Mouse (Mus musculus) embryonic facial prominence, embryonic 14.5 days (tissue): ENCODE results near the gene Plcb4. TPM values are rescaled to one million over a fixed set of nuclear protein-coding genes. Genes with fewer than 3 reads are reported as not detected.
"Not testable (repeated sequence)": the region's sequence is repeated elsewhere in the genome, so short reads cannot be mapped to it uniquely, and the experiment has no call there.

Experiments
- ATAC-seq: fragments of 200-750 bp; cut with Nextera tagmentation; 2 replicates; pipeline ENCODE4 v1.8.0; 2017; ENCODE audit warnings: low read depth, moderate number of reproducible peaks, moderate TSS enrichment
- DNase-seq: peaks from one replicate; pipeline ENCODE4 v3.0.0-alpha.2; 2015; ENCODE audit warnings: low spot score
- H3K27ac ChIP-seq: fragments of 300-500 bp; sonication (generic); replicated peaks from 2 replicates; pipeline ENCODE4 v1.5.1; 2014; ENCODE audit warnings: low read depth, mild to moderate bottlenecking, low read length, moderate library complexity
- H3K27me3 ChIP-seq: fragments of 300-500 bp; sonication (generic); replicated peaks from 2 replicates; pipeline ENCODE4 v1.6.1; 2014; ENCODE audit warnings: low read length; ENCODE audit not compliant: control insufficient read depth, insufficient read depth
- H3K36me3 ChIP-seq: fragments of 300-500 bp; sonication (generic); 2 replicates; pipeline ENCODE4 v1.6.1; 2014; ENCODE audit warnings: low read length, mixed read lengths; ENCODE audit not compliant: control insufficient read depth, insufficient read depth
- H3K4me1 ChIP-seq: fragments of 300-500 bp; sonication (generic); 2 replicates; pipeline ENCODE4 v1.6.1; 2014; ENCODE audit warnings: antibody characterized with exemption, low read length; ENCODE audit not compliant: control insufficient read depth, insufficient read depth
- H3K4me2 ChIP-seq: fragments of 300-500 bp; sonication (generic); 2 replicates; pipeline ENCODE4 v1.6.1; 2014; ENCODE audit warnings: low read depth, mild to moderate bottlenecking, low read length, moderate library complexity, mixed read lengths
- H3K4me3 ChIP-seq: fragments of 300-500 bp; sonication (generic); 2 replicates; pipeline ENCODE4 v1.5.1; 2014; ENCODE audit warnings: low read depth, mild to moderate bottlenecking, low read length
- H3K9ac ChIP-seq: fragments of 300-500 bp; sonication (generic); 2 replicates; pipeline ENCODE4 v1.6.1; 2014; ENCODE audit warnings: low read depth, mild to moderate bottlenecking, low read length, moderate library complexity, mixed read lengths
- H3K9me3 ChIP-seq: fragments of 300-500 bp; sonication (generic); 2 replicates; pipeline ENCODE4 v1.6.1; 2016; ENCODE audit warnings: low read length; ENCODE audit not compliant: control insufficient read depth
- WGBS: fragments of 180-500 bp; shearing (Covaris S2); extraction: QIAGEN DNeasy Blood & Tissue Kit; methylation state at CpG from one replicate; pipeline ENCODE4 v1.1.7; 2014; 5-methylcytosine and 5-hydroxymethylcytosine counted together
- polyA plus RNA-seq: library from polyadenylated mRNA; unstranded; fragments of >200 nt; fragmentation: Nextera tagmentation; extraction: Ambion mirVana; gene quantifications from 2 replicates; pipeline ENCODE4 v1.2.1, GENCODE M21; 2014

Gene Plcb4
- polyA plus RNA-seq, 1 experiment from 2014 or later = 20.8 TPM

- no peaks in the 10 kb centered on the region for H3K4me1 ChIP-seq
- no peak for DNase-seq
- H3K27ac ChIP-seq = no peak overlapping the region
- no peaks in the 10 kb centered on the region for H3K9me3 ChIP-seq
- H3K4me3 ChIP-seq = no peak overlapping the region
- ATAC-seq = no peak
- H3K27me3 ChIP-seq = no peaks in the 10 kb centered on the region
- H3K36me3 ChIP-seq = peaks cover 5% of the 10 kb centered on the region; the same call in 1 of the 2 replicates
- no peak overlapping the region for H3K4me2 ChIP-seq
- H3K9ac ChIP-seq = no peak overlapping the region
- WGBS = 84% methylated on average over 15 of the region's 15 CpGs
Measured at GRCm38 (mm10) chr2:135985536-135986265, 326.9 kb downstream of the Plcb4 start.

DNA sequence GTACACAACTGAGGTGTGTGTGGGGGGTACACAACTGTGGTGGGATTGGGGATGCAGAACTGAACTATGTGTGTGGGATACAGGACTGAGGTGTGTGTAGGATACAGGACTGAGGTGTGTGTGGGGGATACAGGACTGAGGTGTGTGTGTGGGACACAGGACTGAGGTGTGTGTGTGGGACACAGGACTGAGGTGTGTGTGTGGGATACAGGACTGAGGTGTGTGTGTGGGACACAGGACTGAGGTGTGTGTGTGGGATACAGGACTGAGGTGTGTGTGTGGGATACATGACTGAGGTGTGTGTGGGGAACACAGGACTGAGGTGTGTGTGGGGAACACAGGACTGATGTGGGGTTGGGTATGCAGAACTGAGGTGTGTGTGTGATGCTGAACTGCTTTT lies 329.7 kb downstream of the Plcb4 start:
- H3K9me3 ChIP-seq, ATAC-seq, H3K4me2 ChIP-seq, H3K27ac ChIP-seq, H3K4me3 ChIP-seq, DNase-seq, H3K36me3 ChIP-seq, H3K27me3 ChIP-seq, H3K4me1 ChIP-seq, H3K9ac ChIP-seq: not testable (repeated sequence)

GRCm38 (mm10) chr2:135990686-135991085 lies 331.9 kb downstream of the Plcb4 start:
- 66% methylated on average over 6 of the region's 10 CpGs for WGBS

DNA sequence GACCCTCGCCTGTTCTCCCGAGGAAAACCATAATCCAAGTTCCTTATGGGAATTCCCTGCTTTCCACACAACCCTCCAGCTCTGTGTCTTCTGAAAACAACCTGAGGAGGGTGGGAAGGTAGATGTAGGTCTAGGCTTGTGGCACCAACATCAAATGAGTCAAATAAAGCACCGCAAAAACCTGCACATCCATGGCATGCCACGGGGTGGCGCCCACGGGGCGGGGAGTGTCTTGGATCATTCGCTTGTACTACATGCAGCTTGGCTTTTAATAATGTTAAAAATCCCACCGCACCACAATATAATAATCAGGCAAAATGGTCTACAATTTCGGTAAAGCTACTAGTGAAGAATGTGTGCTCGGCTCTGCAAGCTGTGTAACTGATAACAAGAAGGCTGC lies 334.5 kb downstream of the Plcb4 start:
- Histone ChIP-seq H3K9ac (no peak overlapping the region), H3K9me3 (no peaks in the 10 kb centered on the region), H3K27ac (no peak overlapping the region), H3K4me3 (no peak overlapping the region), H3K27me3 (no peaks in the 10 kb centered on the region), H3K4me2 (no peak overlapping the region), H3K36me3 (no peaks in the 10 kb centered on the region), H3K4me1 (no peaks in the 10 kb centered on the region)
- 81% methylated on average over 11 of the region's 11 CpGs for WGBS
- DNase-seq (no peak), ATAC-seq (no peak)

More at GRCm38 (mm10) chr2:135990686-135991085, 331.9 kb downstream of the Plcb4 start:
- H3K4me2 ChIP-seq, DNase-seq, H3K36me3 ChIP-seq, H3K9ac ChIP-seq, H3K4me3 ChIP-seq, H3K4me1 ChIP-seq, ATAC-seq, H3K9me3 ChIP-seq, H3K27me3 ChIP-seq, H3K27ac ChIP-seq: not testable (repeated sequence)

DNA sequence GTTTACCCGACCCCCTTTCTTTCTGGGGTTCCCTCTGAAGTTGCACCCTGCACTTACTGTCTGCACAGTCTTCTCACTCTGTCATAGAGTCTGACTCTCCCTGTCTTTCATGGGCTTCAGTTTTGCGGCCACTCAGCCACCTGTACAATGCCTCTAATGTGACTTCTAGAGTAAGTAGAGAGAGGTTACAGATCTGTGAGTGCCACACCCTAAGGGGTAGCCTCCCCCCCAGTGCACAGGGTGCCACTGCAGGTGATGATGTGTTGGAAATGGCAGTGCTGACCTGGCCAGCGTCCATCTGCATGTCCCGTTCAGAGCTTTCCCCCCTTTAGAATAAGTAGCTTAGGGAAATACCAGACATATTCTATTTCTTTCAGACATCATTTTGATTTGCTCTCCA lies 336.4 kb downstream of the Plcb4 start:
- no peak for ATAC-seq
- H3K9me3 ChIP-seq = no peaks in the 10 kb centered on the region
- no peak overlapping the region for H3K4me3 ChIP-seq
- 94% methylated on average over 4 of the region's 4 CpGs for WGBS
- DNase-seq = no peak
- H3K36me3 ChIP-seq = no peaks in the 10 kb centered on the region
- H3K27ac ChIP-seq = no peak overlapping the region
- no peak overlapping the region for H3K4me2 ChIP-seq
- no peak overlapping the region for H3K9ac ChIP-seq
- no peaks in the 10 kb centered on the region for H3K27me3 ChIP-seq
- H3K4me1 ChIP-seq = no peaks in the 10 kb centered on the region

GRCm38 (mm10) chr2:135996936-135997335 lies 338.1 kb downstream of the Plcb4 start:
- Histone ChIP-seq H3K27me3 (no peaks in the 10 kb centered on the region), H3K36me3 (no peaks in the 10 kb centered on the region), H3K4me1 (no peaks in the 10 kb centered on the region), H3K9me3 (no peaks in the 10 kb centered on the region), H3K4me3 (no peak overlapping the region), H3K27ac (no peak overlapping the region), H3K4me2 (no peak overlapping the region), H3K9ac (no peak overlapping the region)
- WGBS = 72% methylated on average over 6 of the region's 6 CpGs
- ATAC-seq (no peak), DNase-seq (no peak)

DNA sequence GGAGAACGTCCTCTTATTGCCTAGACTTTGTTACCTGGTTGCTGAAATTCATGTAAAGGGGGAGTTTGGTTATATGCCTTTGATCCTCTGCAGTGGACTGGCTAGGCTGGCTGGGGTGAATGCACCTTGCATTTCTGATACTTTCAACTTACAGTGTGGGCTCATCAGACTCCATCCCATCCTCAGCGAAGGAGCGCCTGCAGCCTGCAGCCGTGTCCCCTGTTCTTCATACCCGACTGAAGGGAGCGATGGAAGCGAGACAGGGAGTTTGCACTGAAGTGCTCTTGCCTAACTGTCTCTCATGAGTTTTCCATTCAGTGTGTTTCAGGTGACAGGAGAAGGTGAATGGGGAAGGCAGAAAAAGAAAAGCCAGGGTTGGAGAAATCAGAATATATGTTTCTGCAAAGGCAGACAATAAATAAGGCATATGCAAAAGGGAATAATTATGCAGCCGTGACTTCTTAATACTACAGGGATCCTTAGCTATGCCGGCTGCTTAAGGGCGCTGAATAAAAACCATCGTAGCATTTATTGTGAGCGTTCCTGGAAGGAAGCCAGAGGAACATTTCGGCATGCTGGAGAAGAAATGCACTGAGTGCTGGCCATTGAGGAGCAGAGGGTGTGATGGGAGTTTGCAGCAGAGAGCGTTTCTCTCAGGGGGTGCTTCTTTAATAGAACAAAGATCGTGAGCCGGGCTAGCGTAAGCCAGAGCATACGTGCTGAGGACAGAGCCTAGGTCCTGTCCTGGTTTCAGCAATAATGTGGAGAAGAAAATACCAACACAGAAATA lies 338.7 kb downstream of the Plcb4 start:
- no peak overlapping the region for H3K4me3 ChIP-seq
- 68% methylated on average over 18 of the region's 18 CpGs for WGBS
- H3K4me1 ChIP-seq = no peaks in the 10 kb centered on the region
- H3K4me2 ChIP-seq = peak overlapping the region; percentile 5; the same call in 1 of the 2 replicates
- no peaks in the 10 kb centered on the region for H3K9me3 ChIP-seq
- H3K36me3 ChIP-seq = no peaks in the 10 kb centered on the region
- H3K27me3 ChIP-seq = no peaks in the 10 kb centered on the region
- ATAC-seq (no peak), DNase-seq (peak; percentile 62)
- no peak overlapping the region for H3K9ac ChIP-seq
- H3K27ac ChIP-seq = no peak overlapping the region

DNA sequence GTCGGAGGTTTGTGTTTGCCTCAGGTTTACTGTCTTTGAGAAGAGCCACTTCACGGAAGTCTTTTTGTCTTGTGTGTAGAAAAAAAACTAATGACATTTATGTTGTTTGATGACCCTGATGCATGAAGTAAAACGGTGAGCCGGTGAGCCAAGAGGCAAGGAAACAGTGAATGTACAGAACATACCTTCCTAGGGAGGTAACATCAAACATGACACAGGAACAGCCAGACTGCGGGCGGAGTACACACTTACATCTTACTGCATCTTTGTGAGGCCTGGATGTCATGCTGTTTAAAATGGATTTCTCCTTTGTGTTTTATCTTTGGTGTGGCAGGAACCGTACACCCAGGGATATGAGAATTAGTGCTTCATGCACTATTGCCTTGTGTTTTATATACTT lies 340.1 kb downstream of the Plcb4 start:
- Histone ChIP-seq H3K27me3 (no peaks in the 10 kb centered on the region), H3K27ac (no peak overlapping the region), H3K4me3 (no peak overlapping the region), H3K9me3 (no peaks in the 10 kb centered on the region), H3K4me1 (no peaks in the 10 kb centered on the region), H3K4me2 (no peak overlapping the region), H3K9ac (no peak overlapping the region), H3K36me3 (no peaks in the 10 kb centered on the region)
- no peak for DNase-seq
- ATAC-seq = no peak
- WGBS = 91% methylated on average over 7 of the region's 7 CpGs
